Mouse (Mus musculus) liver, embryonic 15.5 days (tissue): ENCODE results near the gene Kank3. TPM values are rescaled to one million over a fixed set of nuclear protein-coding genes. Genes with fewer than 3 reads are reported as not detected.

ENCODE experiments used
- ATAC-seq: fragments of 200-750 bp; cut with Nextera tagmentation; 2 replicates; pipeline ENCODE4 v1.8.0; 2017; ENCODE audit warnings: moderate number of reproducible peaks, mild to moderate bottlenecking, moderate library complexity; ENCODE audit not compliant: insufficient read depth
- H3K27ac ChIP-seq: fragments of 300-500 bp; sonication (generic); replicated peaks from 2 replicates; pipeline ENCODE4 v1.5.1; 2015; ENCODE audit warnings: mild to moderate bottlenecking, inconsistent platforms
- H3K27me3 ChIP-seq: fragments of 300-500 bp; sonication (generic); 2 replicates; pipeline ENCODE4 v1.6.1; 2015; ENCODE audit warnings: mild to moderate bottlenecking, inconsistent platforms
- H3K36me3 ChIP-seq: fragments of 300-500 bp; sonication (generic); replicated peaks from 2 replicates; pipeline ENCODE4 v1.6.1; 2015; ENCODE audit warnings: moderate library complexity, mild to moderate bottlenecking, inconsistent platforms
- H3K4me1 ChIP-seq: fragments of 300-500 bp; sonication (generic); replicated peaks from 2 replicates; pipeline ENCODE4 v1.6.1; 2015; ENCODE audit warnings: inconsistent platforms
- H3K4me2 ChIP-seq: fragments of 300-500 bp; sonication (generic); 2 replicates; pipeline ENCODE4 v1.6.1; 2015; ENCODE audit warnings: moderate library complexity, mild to moderate bottlenecking, inconsistent platforms
- H3K4me3 ChIP-seq: fragments of 300-500 bp; sonication (generic); replicated peaks from 2 replicates; pipeline ENCODE4 v1.5.1; 2015; ENCODE audit warnings: mild to moderate bottlenecking, inconsistent platforms
- H3K9ac ChIP-seq: fragments of 300-500 bp; sonication (generic); 2 replicates; pipeline ENCODE4 v1.6.1; 2015; ENCODE audit warnings: moderate library complexity, mild to moderate bottlenecking, inconsistent platforms
- H3K9me3 ChIP-seq: fragments of 300-500 bp; sonication (generic); replicated peaks from 2 replicates; pipeline ENCODE4 v1.6.1; 2016; ENCODE audit warnings: inconsistent platforms
- WGBS: fragments of 180-500 bp; shearing (Covaris S2); methylation state at CpG from one replicate; pipeline ENCODE4 v1.1.7; 2015; ENCODE audit warnings: mixed read lengths; ENCODE audit not compliant: insufficient replicate concordance; 5-methylcytosine and 5-hydroxymethylcytosine counted together
- polyA plus RNA-seq: library from polyadenylated mRNA; unstranded; fragments of >200 nt; fragmentation: Nextera tagmentation; extraction: Ambion mirVana; gene quantifications from 2 replicates; pipeline ENCODE4 v1.2.1, GENCODE M21; 2015

The Kank3 gene
- polyA plus RNA-seq, 1 experiment from 2014 or later, result 10.4 TPM

- H3K4me2 ChIP-seq, result peak overlapping the region; percentile 54
- H3K9me3 ChIP-seq, result no peaks in the 10 kb centered on the region
- H3K4me1 ChIP-seq, result 0 out of 2 replicates have a peak, but pooled peaks cover 6% of the 10 kb centered on the region
- no peak overlapping the region for H3K27ac ChIP-seq
- WGBS, result 18% methylated on average over 9 of the region's 9 CpGs
- no peaks in the 10 kb centered on the region for H3K36me3 ChIP-seq
- ATAC-seq, result no peak
- no peak overlapping the region for H3K9ac ChIP-seq
- no peak overlapping the region for H3K4me3 ChIP-seq
- H3K27me3 ChIP-seq, result no peaks in the 10 kb centered on the region
Observed at GRCm38 (mm10) chr17:33865330-33866030, 55.2 kb downstream of the Kank3 start.

Other genes with a start within 250 kb of the Kank3 start
- 16.9 and 18.2 TPM in 2 replicates for gene Zfp414, start 181.4 kb upstream of the Kank3 start, polyA plus RNA-seq
- 4.2 and 4.8 TPM in 2 replicates for gene Pram1, start 172.5 kb upstream of the Kank3 start, polyA plus RNA-seq
- 117 and 122 TPM in 2 replicates for gene Hnrnpm, start 123.7 kb upstream of the Kank3 start, polyA plus RNA-seq
- 274 and 311 TPM in 2 replicates for gene March2, start 91.8 kb upstream of the Kank3 start, polyA plus RNA-seq
- gene Rab11b, start 50.0 kb upstream of the Kank3 start, polyA plus RNA-seq, result 111 and 116 TPM in 2 replicates
- gene Angptl4, start 28.7 kb upstream of the Kank3 start, polyA plus RNA-seq, result 23.0 and 27.6 TPM in 2 replicates
- gene Rps28, start 14.0 kb downstream of the Kank3 start, polyA plus RNA-seq, result 356 and 444 TPM in 2 replicates
- gene Ndufa7, start 14.1 kb downstream of the Kank3 start, polyA plus RNA-seq, result 240 and 251 TPM in 2 replicates
- gene Cd320, start 32.6 kb downstream of the Kank3 start, polyA plus RNA-seq, result 14.4 and 14.7 TPM in 2 replicates
- gene Gm7029, start 63.3 kb downstream of the Kank3 start, polyA plus RNA-seq, result not detected in 2 replicates
- 7.5 and 8.3 TPM in 2 replicates for gene Kifc1, start 80.1 kb downstream of the Kank3 start, polyA plus RNA-seq
- gene Platr17, start 94.6 kb downstream of the Kank3 start, polyA plus RNA-seq, result 0.35 and 0.38 TPM in 2 replicates
- gene Daxx, start 98.9 kb downstream of the Kank3 start, polyA plus RNA-seq, result 18.7 and 20.4 TPM in 2 replicates
- 33.3 and 35.7 TPM in 2 replicates for gene Tapbp, start 105.4 kb downstream of the Kank3 start, polyA plus RNA-seq
- 8.2 and 9.8 TPM in 2 replicates for gene Zbtb22, start 105.4 kb downstream of the Kank3 start, polyA plus RNA-seq
- gene Rgl2, start 119.0 kb downstream of the Kank3 start, polyA plus RNA-seq, result 8.2 and 10.2 TPM in 2 replicates
- gene Pfdn6, start 129.8 kb downstream of the Kank3 start, polyA plus RNA-seq, result 89.6 and 96.8 TPM in 2 replicates
- gene Wdr46, start 130.1 kb downstream of the Kank3 start, polyA plus RNA-seq, result 18.4 and 19.3 TPM in 2 replicates
- gene B3galt4, start 141.0 kb downstream of the Kank3 start, polyA plus RNA-seq, result 2.4 and 2.5 TPM in 2 replicates
- gene Vps52, start 145.3 kb downstream of the Kank3 start, polyA plus RNA-seq, result 23.3 and 24.6 TPM in 2 replicates
- gene Rps18, start 145.5 kb downstream of the Kank3 start, polyA plus RNA-seq, result 939 and 1,010 TPM in 2 replicates
- 123 and 165 TPM in 2 replicates for gene H2-K1, start 189.8 kb downstream of the Kank3 start, polyA plus RNA-seq
- gene Ring1, start 214.2 kb downstream of the Kank3 start, polyA plus RNA-seq, result 5.5 and 7.2 TPM in 2 replicates
- 30.7 and 37.0 TPM in 2 replicates for gene H2-Ke6, start 217.5 kb downstream of the Kank3 start, polyA plus RNA-seq
- 56.3 and 68.5 TPM in 2 replicates for gene Slc39a7, start 221.2 kb downstream of the Kank3 start, polyA plus RNA-seq
- 16.7 and 19.3 TPM in 2 replicates for gene Rxrb, start 221.3 kb downstream of the Kank3 start, polyA plus RNA-seq
- gene Col11a2, start 228.9 kb downstream of the Kank3 start, polyA plus RNA-seq, result 0.59 and 0.79 TPM in 2 replicates